Mouse (Mus musculus) natural killer cell, adult 2 months (primary cell): ENCODE measurements at regions not wholly inside any gene's neighbourhood (a gene's known extent, or its start where the extent isn't known, plus 50 kb on each side); places are given as distances from the start of the nearest gene placed in this dataset.

Experiments used
- DNase-seq, 2 experiments: peaks; one replicate each; pipeline ENCODE4 v3.0.0; 2022; ENCODE audit warnings: low spot score in 2 of 2

DNA sequence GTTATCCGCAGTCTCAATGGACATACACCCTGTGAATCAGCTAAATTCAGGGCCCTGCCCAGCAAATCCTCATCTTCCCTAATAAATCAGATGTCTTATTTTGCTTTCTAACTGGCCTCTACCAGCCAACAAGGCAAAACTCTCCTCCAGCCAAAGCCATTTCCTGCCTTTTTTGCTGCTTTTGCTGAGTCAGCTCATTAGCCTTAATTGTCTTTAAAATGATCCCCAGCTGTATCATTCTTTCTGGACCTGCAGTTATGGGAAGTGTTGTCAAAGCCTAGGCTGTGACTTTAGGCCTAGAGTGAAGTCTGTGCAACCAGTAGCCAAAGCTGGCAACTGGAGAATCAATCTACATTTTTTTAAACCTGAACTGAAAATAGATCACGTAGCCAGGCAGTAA is 81.4 kb downstream of the Mtpn start:
- no peak for DNase-seq

DNA sequence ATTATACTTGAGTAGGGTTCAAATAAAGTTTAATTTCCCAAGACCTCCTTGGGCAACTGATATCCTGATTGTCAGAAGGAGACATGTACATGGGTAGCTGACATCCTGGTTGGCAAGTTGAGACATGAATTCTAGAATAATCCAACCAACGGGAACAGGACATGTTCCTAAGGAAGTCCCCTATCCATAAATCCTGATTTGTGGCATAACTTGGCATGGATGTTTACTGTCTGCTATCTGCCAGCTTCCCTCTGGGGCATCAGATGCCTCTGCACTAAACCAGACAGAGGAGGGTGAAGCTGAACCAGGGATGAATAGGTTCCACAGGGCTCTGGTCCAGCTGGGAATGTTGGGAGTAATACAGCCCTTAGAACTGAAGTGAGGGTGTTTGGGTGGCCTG is 94.7 kb downstream of the Mtpn start:
- DNase-seq = no peak

DNA sequence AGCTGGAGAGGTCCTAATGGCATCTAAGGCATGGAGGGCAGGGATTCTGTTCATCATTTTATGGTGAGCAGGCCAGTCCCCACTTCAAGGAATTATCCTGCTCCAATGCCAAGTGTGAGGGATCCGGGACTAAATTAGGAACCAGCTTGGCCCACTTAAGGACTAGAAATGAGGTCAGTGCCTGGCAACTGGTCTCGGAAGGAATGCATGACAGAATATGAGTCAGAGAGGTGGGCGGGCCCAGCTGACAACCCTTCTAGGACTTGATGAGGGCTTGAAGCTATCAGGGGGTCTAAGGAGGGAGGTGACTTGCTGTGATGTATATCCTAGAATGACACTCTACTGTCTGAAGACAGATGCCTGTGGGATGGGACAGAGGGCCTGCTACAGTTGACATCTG is 100.4 kb upstream of the Fam180a start:
- DNase-seq = no peak

DNA sequence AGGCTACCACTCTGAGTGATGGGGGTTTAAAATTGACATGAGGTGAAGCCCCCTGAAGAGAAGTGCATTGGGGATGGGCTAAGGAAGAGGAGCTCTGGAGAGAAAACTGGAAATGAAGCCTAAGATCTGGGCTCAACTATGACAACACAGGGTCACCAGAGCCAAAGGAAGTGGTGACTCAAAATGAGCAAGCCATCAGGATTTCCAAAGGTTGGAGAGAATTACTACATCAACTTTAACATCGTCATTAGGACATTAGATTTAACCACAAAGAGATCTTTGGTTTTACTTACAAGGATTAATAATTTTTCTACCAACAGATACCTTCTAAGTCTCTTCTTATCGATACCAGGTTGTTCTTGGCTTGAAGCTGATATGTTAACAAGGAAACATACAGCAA is 98.6 kb upstream of the Fam180a start:
- DNase-seq = no peak

DNA sequence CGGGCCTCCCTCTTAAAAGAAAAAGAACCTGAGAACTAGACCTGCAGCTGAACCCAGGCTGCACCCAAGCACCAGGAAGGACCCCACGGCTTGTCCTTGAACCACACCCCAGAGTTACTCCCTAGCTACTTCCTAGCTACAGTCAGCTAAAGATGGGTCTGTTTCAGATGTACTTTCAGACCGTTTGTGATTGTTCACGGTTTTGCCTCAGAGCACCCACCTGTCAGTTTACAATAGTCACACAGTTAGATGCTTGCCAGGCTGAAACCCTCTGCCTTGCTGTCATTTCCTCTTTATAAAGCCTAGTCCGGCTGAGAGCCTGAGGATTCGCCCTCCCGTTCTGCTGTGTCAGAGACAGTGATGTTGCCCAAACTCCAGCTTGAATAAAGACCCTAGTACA is 95.0 kb upstream of the Fam180a start:
- DNase-seq = no peak

DNA sequence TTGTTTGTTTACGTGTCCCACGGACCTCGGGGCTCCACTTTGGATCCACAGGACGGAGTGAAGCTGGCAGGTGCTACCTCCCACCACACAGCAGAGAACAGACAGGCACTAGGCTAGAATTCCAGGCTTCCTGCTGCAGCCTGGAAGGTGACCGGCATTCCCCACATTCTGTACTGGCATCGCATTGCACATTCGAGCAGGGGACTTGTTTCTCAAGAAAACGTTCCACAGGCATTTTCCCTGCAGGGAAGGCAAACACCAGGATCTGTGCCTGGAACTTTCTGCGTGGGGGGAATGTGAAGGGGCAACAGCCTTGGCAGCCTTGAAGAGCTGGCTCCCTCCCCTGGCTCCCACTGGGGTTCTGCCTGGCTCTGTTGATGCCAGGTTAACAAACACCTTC is 79.1 kb upstream of the Fam180a start:
- DNase-seq = no peak

DNA sequence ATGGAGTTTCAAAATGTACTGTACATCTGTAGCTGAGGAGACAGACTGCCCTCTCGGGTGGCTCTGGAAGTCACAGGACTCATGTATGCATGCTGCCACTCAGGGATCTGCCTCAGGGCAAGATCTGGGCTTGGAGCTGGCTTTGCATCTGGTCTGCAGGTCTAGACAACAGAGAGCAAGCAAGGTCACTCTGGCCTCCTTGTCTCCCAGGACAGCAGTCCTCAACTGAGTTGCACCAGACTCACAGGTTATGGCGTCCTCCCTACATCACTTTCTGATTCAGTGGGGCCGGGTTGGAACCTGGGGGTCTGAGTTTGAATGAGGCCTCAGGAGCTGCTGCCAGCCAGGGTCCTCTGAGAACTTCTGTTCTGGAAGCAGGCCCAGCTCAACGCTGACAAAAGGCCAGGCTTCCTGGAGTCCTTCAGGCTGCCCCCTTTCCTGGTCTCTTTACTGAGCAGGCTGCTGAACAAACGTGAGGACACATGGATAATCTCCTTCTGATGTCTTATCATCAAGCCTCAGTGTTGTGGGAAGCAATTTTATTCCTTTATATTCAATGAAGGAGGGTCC is 77.5 kb upstream of the Fam180a start:
- no peak for DNase-seq

DNA sequence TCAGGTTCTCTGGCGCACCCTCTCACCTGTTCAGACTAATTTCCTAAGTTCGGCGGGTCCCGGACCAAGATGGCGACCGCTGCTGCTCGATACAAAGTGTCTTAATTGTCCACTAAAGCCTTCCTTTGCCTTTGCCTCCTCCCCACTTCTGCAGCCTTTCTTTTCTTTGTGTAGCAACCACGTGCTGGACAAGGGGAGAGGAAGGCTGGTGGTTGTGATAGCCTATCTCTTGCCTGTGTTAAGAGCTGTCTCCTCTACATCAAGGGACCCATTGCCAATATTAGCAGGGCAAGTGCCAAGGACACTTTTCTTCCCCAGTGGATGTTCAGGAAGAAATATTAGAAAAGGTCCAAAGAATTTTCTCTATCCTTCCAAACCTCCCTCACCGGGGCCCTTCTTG is 69.8 kb upstream of the Fam180a start:
- DNase-seq = no peak

DNA sequence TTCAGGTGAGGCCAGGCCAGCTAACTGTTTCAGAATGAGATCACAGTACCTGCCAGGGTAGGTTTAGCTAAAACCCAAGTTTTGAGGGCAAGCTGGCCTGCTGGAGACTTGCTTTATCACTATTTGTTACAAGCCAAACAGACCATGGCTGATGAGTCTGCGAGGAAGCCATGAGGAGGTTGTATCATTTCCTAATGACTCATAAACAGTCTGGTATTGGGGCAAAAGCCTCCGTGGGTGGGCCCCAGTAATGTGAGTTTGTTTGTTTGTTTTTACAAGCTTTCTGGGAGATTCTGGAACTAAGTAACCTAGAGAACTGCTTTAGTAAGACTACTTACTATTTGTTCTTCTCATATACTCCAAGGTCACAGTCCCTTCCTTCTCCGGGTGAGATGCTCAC is 62.9 kb upstream of the Fam180a start:
- DNase-seq = no peak

DNA sequence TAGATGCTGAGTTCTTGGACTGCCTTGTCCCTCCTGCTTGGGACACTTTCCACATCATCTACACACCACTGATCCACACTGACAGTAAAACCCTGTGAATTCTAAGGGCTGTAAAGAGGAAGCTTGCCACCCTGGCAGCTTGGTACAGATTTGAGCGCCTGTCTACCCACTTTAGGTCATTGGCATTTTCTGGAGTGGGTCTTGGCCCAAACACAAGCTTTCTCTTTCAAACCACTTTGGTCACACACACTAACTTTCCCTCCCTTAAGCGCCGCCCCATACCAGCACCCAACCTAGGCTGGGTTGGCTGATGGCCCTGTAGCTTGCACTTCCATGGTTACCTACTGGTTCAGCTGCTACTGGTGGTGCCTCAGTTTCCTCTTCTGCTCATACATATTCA is 55.6 kb upstream of the Fam180a start:
- DNase-seq = no peak

DNA sequence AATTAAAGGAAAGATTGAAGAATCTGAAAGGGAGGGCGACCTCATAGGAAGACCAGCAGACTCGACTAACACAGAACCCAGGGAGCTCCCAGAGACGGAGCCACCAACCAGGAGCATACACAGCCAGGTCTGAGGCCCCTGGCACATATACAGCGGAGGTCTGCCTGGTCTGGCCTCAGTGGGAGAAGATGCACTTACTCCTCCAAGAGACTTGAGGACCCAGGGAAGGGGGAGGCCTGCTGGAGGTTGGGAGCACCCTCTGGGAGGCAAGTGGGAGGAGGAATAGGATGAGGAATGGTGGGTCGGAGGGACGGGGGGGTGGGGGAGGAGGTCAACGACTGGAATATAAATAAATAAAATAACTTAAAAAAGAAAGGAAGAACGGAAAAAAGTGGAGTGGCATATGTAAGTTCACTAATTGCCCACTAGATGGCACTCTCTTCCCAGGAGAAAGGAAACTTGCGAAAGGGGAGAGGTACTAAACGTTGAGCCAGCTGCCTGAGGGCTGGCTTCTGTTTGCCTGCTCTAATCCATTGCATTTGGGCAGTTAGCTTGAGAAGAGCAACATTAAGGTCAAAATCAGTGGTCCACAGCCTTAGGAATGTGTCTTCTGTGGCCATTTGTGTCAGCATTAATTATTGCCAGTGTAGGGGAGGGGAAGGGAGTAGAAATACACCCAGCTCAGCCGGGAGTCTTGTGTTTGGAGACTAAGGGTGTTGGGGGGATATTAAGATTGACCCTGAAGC is 55.0 kb upstream of the Fam180a start:
- DNase-seq = peak in 1 of 2 experiments; percentile 26

DNA sequence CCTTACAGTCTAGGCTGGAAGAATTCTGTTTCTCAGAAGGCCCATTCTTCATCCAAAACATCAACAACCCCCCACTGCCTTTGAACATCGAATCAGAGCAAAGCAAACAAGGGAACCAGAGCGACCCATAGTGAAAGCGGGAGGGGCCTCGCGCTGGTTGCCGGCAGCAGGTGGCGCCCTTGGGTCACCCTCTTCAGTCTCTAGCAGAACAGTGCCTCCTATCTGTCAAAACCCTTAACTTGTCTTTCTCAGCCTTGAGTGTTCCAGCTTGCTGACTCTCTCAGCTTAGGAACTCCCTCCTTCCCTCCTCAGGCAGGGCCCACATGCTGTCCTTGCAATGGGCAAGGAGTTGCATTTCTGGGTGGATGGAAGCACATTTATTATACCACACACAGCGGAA is 53.9 kb upstream of the Fam180a start:
- peak; percentile 75 to 81 for DNase-seq

DNA sequence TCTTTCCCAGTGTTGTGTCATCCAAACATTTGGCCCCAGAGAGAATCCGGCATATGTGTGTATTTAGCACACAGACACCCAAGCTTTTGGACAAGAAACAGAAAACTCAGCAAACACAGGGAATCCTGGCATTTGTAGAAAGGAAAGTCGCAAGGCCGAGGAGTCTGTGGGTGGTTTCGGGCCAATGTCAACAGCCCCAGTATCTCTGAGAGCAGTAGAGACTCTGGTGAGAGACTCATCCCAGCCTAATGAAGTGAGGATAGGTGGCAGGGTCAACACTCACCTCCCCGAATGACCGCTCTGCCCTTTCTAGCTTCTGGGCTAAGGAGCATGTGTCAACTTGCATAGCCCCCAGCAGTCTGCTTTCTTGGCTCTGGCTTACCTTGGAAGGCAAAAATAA is 52.9 kb upstream of the Fam180a start:
- no peak for DNase-seq

DNA sequence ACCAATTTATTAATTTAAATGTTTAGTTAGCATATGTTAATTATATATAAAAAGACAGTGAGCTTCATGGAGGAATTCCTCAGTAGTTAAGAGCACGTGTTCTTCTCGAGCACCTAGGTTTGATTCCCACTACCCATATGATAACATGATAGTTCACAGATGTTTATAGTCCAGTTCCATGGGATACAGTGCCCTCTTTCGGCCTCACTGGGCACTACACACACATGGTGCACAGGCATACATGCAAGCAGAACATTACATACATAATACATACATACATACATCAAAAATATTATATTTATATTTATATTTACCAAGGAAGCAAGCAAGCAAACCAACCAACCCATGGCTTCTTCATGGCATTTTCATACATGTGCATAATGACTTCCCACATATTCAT is 51.6 kb upstream of the Fam180a start:
- no peak for DNase-seq

DNA sequence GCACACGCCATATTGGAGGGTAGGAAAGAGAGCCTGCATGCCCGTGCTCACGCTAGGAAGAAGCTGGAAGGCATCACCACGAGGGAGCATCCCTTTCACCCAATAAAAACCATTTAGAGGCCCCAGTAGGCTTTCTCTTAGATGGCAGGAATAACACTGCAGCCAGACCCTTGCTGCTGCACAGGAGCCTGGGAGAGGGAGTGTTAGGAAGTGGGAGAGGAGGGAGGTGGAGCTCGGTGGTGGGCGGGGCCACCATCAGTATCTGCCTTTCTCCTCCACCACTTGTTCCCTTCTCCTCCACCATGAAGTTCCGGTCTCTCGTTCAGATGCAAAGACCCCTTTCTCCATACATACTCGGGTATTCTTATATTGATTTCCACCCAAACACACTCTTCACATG is 50.6 kb upstream of the Fam180a start:
- DNase-seq = no peak
